In genomic region chr2:131351968-131352746, GRCm38 (mm10) we compare ENCODE assay signal across 8 mouse cellular contexts. TPM values are rescaled to one million over a fixed set of nuclear protein-coding genes. Genes with fewer than 3 reads are reported as not detected.
A peak's percentile ranks its signal among the peaks of the same experiment; 100 is the strongest.
DNase-seq lines count a peak whose midpoint lies in the region; ATAC-seq and TF ChIP-seq lines count a peak whose summit lies in the region.

No protein-coding gene starts in this region.

- TF ChIP-seq CTCF in cerebellum, adult 2 months (IDR thresholded peaks at IDR 0.05; ENCODE audit: borderline replicate concordance, insufficient read depth, low read depth, low read length): no peak
- TF ChIP-seq CTCF in olfactory bulb, adult 2 months (IDR thresholded peaks at IDR 0.05; ENCODE audit: insufficient read depth, low read depth, low read length): no peak

- DNase-seq in cerebellum, adult 2 months: no peak
- no peak for DNase-seq in cerebellum, postnatal 4 days (ENCODE audit: low spot score in 2 of 2)
- peak; percentile 27 for DNase-seq in neural tube, embryonic 11.5 days (ENCODE audit: low spot score)
- DNase-seq in neural tube, embryonic 10.5 days (ENCODE audit: extremely low spot score, low spot score): no peak
- no peak for DNase-seq in thymus, postnatal 36 days

- peak overlapping the region; percentile 75 for H3K27ac ChIP-seq in cerebellum, adult 2 months (ENCODE audit: insufficient read depth, low read length)
- H3K27ac ChIP-seq in neural tube, embryonic 11.5 days (ENCODE audit: low read depth, low read length): peak overlapping the region; percentile 98
- H3K27ac ChIP-seq in forebrain, embryonic 12.5 days: peak overlapping the region; percentile 96
- peak overlapping the region; percentile 73 for H3K27ac ChIP-seq in liver, embryonic 12.5 days
- H3K27ac ChIP-seq in olfactory bulb, adult 2 months (ENCODE audit: insufficient read depth, low read depth, low read length): peak overlapping the region; percentile 68

- WGBS in cerebellum, adult 2 months: 1% methylated on average over 50 of the region's 51 CpGs
- WGBS in neural tube, embryonic 11.5 days: under 1% methylated on average over 44 of the region's 51 CpGs
- WGBS in forebrain, embryonic 12.5 days: under 1% methylated on average over 50 of the region's 51 CpGs
- 3% methylated on average over 51 of the region's 51 CpGs for WGBS in liver, embryonic 12.5 days (ENCODE audit: insufficient replicate concordance)
- under 1% methylated on average over 51 of the region's 51 CpGs for WGBS in olfactory bulb, adult 2 months

- H3K9me3 ChIP-seq in neural tube, embryonic 11.5 days (ENCODE audit: control insufficient read depth, low read length): no peaks in the 10 kb centered on the region
- no peaks in the 10 kb centered on the region for H3K9me3 ChIP-seq in forebrain, embryonic 12.5 days
- no peaks in the 10 kb centered on the region for H3K9me3 ChIP-seq in liver, embryonic 12.5 days (replicated peaks)

- no peaks in the 10 kb centered on the region for H3K36me3 ChIP-seq in neural tube, embryonic 11.5 days (ENCODE audit: control insufficient read depth, insufficient read depth, low read length)
- H3K36me3 ChIP-seq in forebrain, embryonic 12.5 days (replicated peaks): no peaks in the 10 kb centered on the region
- no peaks in the 10 kb centered on the region for H3K36me3 ChIP-seq in liver, embryonic 12.5 days

- no peak for TF ChIP-seq POLR2A in cerebellum, adult 2 months (IDR thresholded peaks at IDR 0.05; ENCODE audit: borderline replicate concordance, insufficient read depth, low read length)
- no peak for TF ChIP-seq POLR2A in olfactory bulb, adult 2 months (IDR thresholded peaks at IDR 0.05; ENCODE audit: insufficient read depth, low read depth, low read length)

- ATAC-seq in neural tube, embryonic 11.5 days (ENCODE audit: insufficient read depth, low FRiP score, low TSS enrichment): no peak
- peak; percentile 67; the same call in 1 of the 2 replicates for ATAC-seq in forebrain, embryonic 12.5 days (ENCODE audit: low FRiP score)
- ATAC-seq in liver, embryonic 12.5 days: no peak; the same call in 1 of the 2 replicates

- peak overlapping the region; percentile 59 for H3K4me2 ChIP-seq in neural tube, embryonic 11.5 days (ENCODE audit: low read depth)
- peak overlapping the region; percentile 63 for H3K4me2 ChIP-seq in forebrain, embryonic 12.5 days
- H3K4me2 ChIP-seq in liver, embryonic 12.5 days: peak overlapping the region; percentile 99

- H3K27me3 ChIP-seq in cerebellum, adult 2 months (ENCODE audit: control insufficient read depth, insufficient read depth, low read length): no peaks in the 10 kb centered on the region
- no peaks in the 10 kb centered on the region for H3K27me3 ChIP-seq in neural tube, embryonic 11.5 days (ENCODE audit: control insufficient read depth, insufficient read depth, low read length)
- peaks cover 3% of the 10 kb centered on the region; the same call in 1 of the 2 replicates for H3K27me3 ChIP-seq in forebrain, embryonic 12.5 days
- H3K27me3 ChIP-seq in liver, embryonic 12.5 days (replicated peaks): peaks cover 10% of the 10 kb centered on the region; the same call in 1 of the 2 replicates

- H3K4me3 ChIP-seq in cerebellum, adult 2 months (replicated peaks; ENCODE audit: insufficient read depth, low read depth, low read length): peak overlapping the region; percentile 83
- peak overlapping the region; percentile 90 for H3K4me3 ChIP-seq in neural tube, embryonic 11.5 days (ENCODE audit: low read depth, low read length)
- H3K4me3 ChIP-seq in forebrain, embryonic 12.5 days (replicated peaks): peak overlapping the region; percentile 91
- H3K4me3 ChIP-seq in liver, embryonic 12.5 days: peak overlapping the region; percentile 85
- peak overlapping the region; percentile 81 for H3K4me3 ChIP-seq in olfactory bulb, adult 2 months (ENCODE audit: insufficient read depth, low read depth, low read length)

- peak overlapping the region; percentile 84 for H3K9ac ChIP-seq in neural tube, embryonic 11.5 days (ENCODE audit: low read length)
- H3K9ac ChIP-seq in forebrain, embryonic 12.5 days: peak overlapping the region; percentile 96
- H3K9ac ChIP-seq in liver, embryonic 12.5 days: peak overlapping the region; percentile 88

- H3K4me1 ChIP-seq in cerebellum, adult 2 months (ENCODE audit: control insufficient read depth, insufficient read depth, low read length): 0 out of 2 replicates have a peak, but pooled peaks cover 2% of the 10 kb centered on the region
- no peaks in the 10 kb centered on the region for H3K4me1 ChIP-seq in neural tube, embryonic 11.5 days (ENCODE audit: control insufficient read depth, insufficient read depth, low read length)
- H3K4me1 ChIP-seq in forebrain, embryonic 12.5 days: peaks cover 19% of the 10 kb centered on the region
- H3K4me1 ChIP-seq in liver, embryonic 12.5 days: peaks cover 22% of the 10 kb centered on the region
- peaks cover 7% of the 10 kb centered on the region for H3K4me1 ChIP-seq in olfactory bulb, adult 2 months (ENCODE audit: control insufficient read depth, insufficient read depth, low read length)

RNA-seq across cellular contexts. Expression of gene Rnf24, which starts 0.5 kb away (rescaled TPM):
- polyA plus RNA-seq in cerebellum, adult 2 months (2012; rRNA removed): 14.5 and 14.6 TPM in 2 replicates
- polyA plus RNA-seq in neural tube, embryonic 11.5 days (2014; fragmentation: Nextera tagmentation; extraction: Ambion mirVana): 11.0 TPM in 2 replicates
- 14.4 and 17.4 TPM in 2 replicates for polyA plus RNA-seq in forebrain, embryonic 12.5 days (2016; fragmentation: Nextera tagmentation; extraction: Ambion mirVana)
- polyA plus RNA-seq in liver, embryonic 12.5 days (2016; fragmentation: Nextera tagmentation; extraction: Ambion mirVana): 0.57 and 0.72 TPM in 2 replicates
- polyA plus RNA-seq in olfactory bulb, adult 2 months (2012; ENCODE audit: insufficient read depth, insufficient read length, low replicate concordance, missing spikeins): not detected in 2 replicates
